Mouse (Mus musculus) limb, embryonic 11.5 days (tissue): ENCODE measurements around the gene Tesc. TPM values are rescaled to one million over a fixed set of nuclear protein-coding genes. Genes with fewer than 3 reads are reported as not detected.

Source experiments
- ATAC-seq: fragments of 200-750 bp; cut with Nextera tagmentation; 2 replicates; pipeline ENCODE4 v1.8.0; 2017; ENCODE audit warnings: low read depth; ENCODE audit not compliant: insufficient number of reproducible peaks, low FRiP score, low TSS enrichment
- DNase-seq: peaks from one replicate; pipeline ENCODE4 v3.0.0-alpha.2; 2015; ENCODE audit warnings: low spot score
- H3K27ac ChIP-seq: fragments of 300-500 bp; sonication (generic); replicated peaks from 2 replicates; pipeline ENCODE4 v1.5.1; 2014; ENCODE audit warnings: low read depth, mild to moderate bottlenecking, low read length
- H3K27me3 ChIP-seq: fragments of 300-500 bp; sonication (generic); 2 replicates; pipeline ENCODE4 v1.6.1; 2014; ENCODE audit warnings: mild to moderate bottlenecking, low read length, mixed read lengths; ENCODE audit not compliant: control insufficient read depth, insufficient read depth
- H3K36me3 ChIP-seq: fragments of 300-500 bp; sonication (generic); 2 replicates; pipeline ENCODE4 v1.6.1; 2014; ENCODE audit warnings: mild to moderate bottlenecking, low read length, moderate library complexity, mixed read lengths; ENCODE audit not compliant: control insufficient read depth, insufficient read depth
- H3K4me1 ChIP-seq: fragments of 300-500 bp; sonication (generic); 2 replicates; pipeline ENCODE4 v1.6.1; 2014; ENCODE audit warnings: low read length, mixed read lengths; ENCODE audit not compliant: control insufficient read depth, insufficient read depth
- H3K4me2 ChIP-seq: fragments of 300-500 bp; sonication (generic); 2 replicates; pipeline ENCODE4 v1.6.1; 2014; ENCODE audit warnings: low read depth, mild to moderate bottlenecking, moderate library complexity; ENCODE audit not compliant: severe bottlenecking
- H3K4me3 ChIP-seq: fragments of 300-500 bp; sonication (generic); 2 replicates; pipeline ENCODE4 v1.5.1; 2014; ENCODE audit warnings: low read depth, low read length
- H3K9ac ChIP-seq: fragments of 300-500 bp; sonication (generic); 2 replicates; pipeline ENCODE4 v1.6.1; 2014; ENCODE audit warnings: mild to moderate bottlenecking, low read length
- H3K9me3 ChIP-seq: fragments of 300-500 bp; sonication (generic); 2 replicates; pipeline ENCODE4 v1.6.1; 2016; ENCODE audit warnings: low read length; ENCODE audit not compliant: control insufficient read depth
- WGBS: fragments of 180-500 bp; shearing (Covaris S2); extraction: QIAGEN DNeasy Blood & Tissue Kit; methylation state at CpG from one replicate; pipeline ENCODE4 v1.1.7; 2014; 5-methylcytosine and 5-hydroxymethylcytosine counted together
- polyA plus RNA-seq: library from polyadenylated mRNA; unstranded; fragments of >200 nt; fragmentation: Nextera tagmentation; extraction: Ambion mirVana; gene quantifications from 2 replicates; pipeline ENCODE4 v1.2.1, GENCODE M21; 2014

Tesc gene
- polyA plus RNA-seq, 1 experiment from 2014 or later = 0.53 TPM

GRCm38 (mm10) chr5:118031059-118031458 lies 3.5 kb downstream of the Tesc start:
- no peak overlapping the region for H3K27ac ChIP-seq
- no peak overlapping the region for H3K4me2 ChIP-seq
- peaks cover 13% of the 10 kb centered on the region for H3K4me1 ChIP-seq
- H3K9me3 ChIP-seq = no peaks in the 10 kb centered on the region
- no peak for ATAC-seq
- peaks cover 52% of the 10 kb centered on the region for H3K27me3 ChIP-seq
- no peak for DNase-seq
- no peak overlapping the region for H3K4me3 ChIP-seq
- 58% methylated on average over 5 of the region's 5 CpGs for WGBS
- H3K9ac ChIP-seq = no peak overlapping the region
- H3K36me3 ChIP-seq = no peaks in the 10 kb centered on the region

- ATAC-seq (no peak), DNase-seq (no peak)
- Histone ChIP-seq H3K27me3 (peaks cover 48% of the 10 kb centered on the region), H3K4me1 (peaks cover 11% of the 10 kb centered on the region), H3K9ac (no peak overlapping the region), H3K4me2 (no peak overlapping the region), H3K36me3 (no peaks in the 10 kb centered on the region), H3K27ac (no peak overlapping the region), H3K4me3 (no peak overlapping the region), H3K9me3 (no peaks in the 10 kb centered on the region)
- 42% methylated on average over 4 of the region's 4 CpGs for WGBS
These were observed 4.0 kb downstream of the Tesc start for GRCm38 (mm10) chr5:118031508-118031907.

GRCm38 (mm10) chr5:118033328-118033727 lies 5.8 kb downstream of the Tesc start:
- 47% methylated on average over 4 of the region's 4 CpGs for WGBS
- no peak for DNase-seq
- Histone ChIP-seq H3K9me3 (no peaks in the 10 kb centered on the region), H3K4me2 (no peak overlapping the region), H3K9ac (no peak overlapping the region), H3K27me3 (peaks cover 32% of the 10 kb centered on the region), H3K36me3 (no peaks in the 10 kb centered on the region), H3K4me1 (peaks cover 9% of the 10 kb centered on the region), H3K4me3 (no peak overlapping the region), H3K27ac (no peak overlapping the region)
- ATAC-seq = no peak

GRCm38 (mm10) chr5:118033740-118034139 lies 6.2 kb downstream of the Tesc start:
- ATAC-seq = no peak
- H3K27me3 ChIP-seq = peaks cover 28% of the 10 kb centered on the region
- DNase-seq = no peak
- 69% methylated on average over 6 of the region's 6 CpGs for WGBS
- H3K36me3 ChIP-seq = no peaks in the 10 kb centered on the region
- H3K9me3 ChIP-seq = no peaks in the 10 kb centered on the region
- H3K4me2 ChIP-seq = no peak overlapping the region
- H3K4me3 ChIP-seq = no peak overlapping the region
- H3K4me1 ChIP-seq = peaks cover 8% of the 10 kb centered on the region; the same call in 1 of the 2 replicates
- H3K27ac ChIP-seq = no peak overlapping the region
- H3K9ac ChIP-seq = no peak overlapping the region

GRCm38 (mm10) chr5:118034632-118035031 lies 7.1 kb downstream of the Tesc start:
- Histone ChIP-seq H3K27me3 (peaks cover 19% of the 10 kb centered on the region), H3K4me2 (no peak overlapping the region), H3K4me3 (no peak overlapping the region), H3K9me3 (no peaks in the 10 kb centered on the region), H3K4me1 (peaks cover 8% of the 10 kb centered on the region; the same call in 1 of the 2 replicates), H3K27ac (no peak overlapping the region), H3K36me3 (no peaks in the 10 kb centered on the region), H3K9ac (no peak overlapping the region)
- no peak for ATAC-seq
- 92% methylated on average over 1 of the region's 1 CpGs for WGBS
- DNase-seq = no peak

GRCm38 (mm10) chr5:118035786-118036185 lies 8.2 kb downstream of the Tesc start:
- ATAC-seq = no peak
- 66% methylated on average over 3 of the region's 3 CpGs for WGBS
- H3K9ac ChIP-seq = no peak overlapping the region
- no peak overlapping the region for H3K4me2 ChIP-seq
- H3K4me1 ChIP-seq = peaks cover 8% of the 10 kb centered on the region; the same call in 1 of the 2 replicates
- no peak for DNase-seq
- no peaks in the 10 kb centered on the region for H3K9me3 ChIP-seq
- no peak overlapping the region for H3K27ac ChIP-seq
- no peaks in the 10 kb centered on the region for H3K36me3 ChIP-seq
- H3K4me3 ChIP-seq = no peak overlapping the region
- peaks cover 7% of the 10 kb centered on the region; the same call in 1 of the 2 replicates for H3K27me3 ChIP-seq

- peaks cover 8% of the 10 kb centered on the region; the same call in 1 of the 2 replicates for H3K4me1 ChIP-seq
- no peak overlapping the region for H3K27ac ChIP-seq
- 31% methylated on average over 25 of the region's 25 CpGs for WGBS
- ATAC-seq = peak; percentile 57; the same call in 1 of the 2 replicates
- no peaks in the 10 kb centered on the region for H3K9me3 ChIP-seq
- no peak overlapping the region for H3K4me3 ChIP-seq
- no peak overlapping the region; the same call in 1 of the 2 replicates for H3K9ac ChIP-seq
- no peaks in the 10 kb centered on the region for H3K36me3 ChIP-seq
- peaks cover 6% of the 10 kb centered on the region; the same call in 1 of the 2 replicates for H3K27me3 ChIP-seq
- DNase-seq = no peak
- H3K4me2 ChIP-seq = peak overlapping the region; percentile 24
These were observed 9.6 kb downstream of the Tesc start for GRCm38 (mm10) chr5:118036888-118037797.

GRCm38 (mm10) chr5:118037798-118038484 lies 10.4 kb downstream of the Tesc start:
- Histone ChIP-seq H3K36me3 (no peaks in the 10 kb centered on the region), H3K4me1 (peaks cover 8% of the 10 kb centered on the region; the same call in 1 of the 2 replicates), H3K27ac (no peak overlapping the region), H3K4me3 (no peak overlapping the region), H3K9ac (no peak overlapping the region), H3K27me3 (peaks cover 6% of the 10 kb centered on the region; the same call in 1 of the 2 replicates), H3K4me2 (peak overlapping the region; percentile 24), H3K9me3 (no peaks in the 10 kb centered on the region)
- ATAC-seq (0 out of 2 replicates have a peak, but pooled peaks have one; percentile 26), DNase-seq (peak; percentile 60)
- 10% methylated on average over 10 of the region's 10 CpGs for WGBS
